Mouse (Mus musculus): Measurements from ENCODE around the gene Prlhr.
A peak's percentile ranks its signal among the peaks of the same experiment; 100 is the strongest.

The Prlhr gene

DNA sequence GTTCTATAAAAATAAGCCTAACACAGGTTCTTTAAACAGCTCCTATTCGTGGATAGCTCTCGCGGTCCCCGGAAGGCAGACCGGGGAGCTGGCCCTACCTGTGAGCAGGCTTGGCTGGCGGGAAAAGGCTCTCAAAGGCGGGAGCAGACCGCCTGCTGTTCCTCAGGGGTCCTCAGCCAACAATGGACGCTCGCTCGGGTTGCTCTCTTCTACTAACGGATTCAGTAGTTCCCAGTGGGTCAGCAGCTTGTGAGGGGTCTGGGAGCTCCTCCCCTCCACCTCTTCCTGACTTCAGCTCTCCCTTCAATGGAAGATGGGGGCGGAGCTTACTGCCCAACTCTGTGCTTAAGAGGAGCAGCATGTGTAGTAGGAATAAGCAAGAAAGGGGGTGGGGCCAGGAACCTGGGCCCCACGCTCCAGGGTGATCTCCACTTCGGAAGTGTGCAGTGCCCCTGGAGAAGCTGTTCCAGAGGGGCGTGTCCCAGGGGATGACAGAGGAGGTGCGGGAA, at the start of gene Prlhr:
Gene Prlhr (minus strand): TSS at position 51 of the 509 bp plus-strand sequence.
- peak; percentile 22 for DNase-seq

DNA sequence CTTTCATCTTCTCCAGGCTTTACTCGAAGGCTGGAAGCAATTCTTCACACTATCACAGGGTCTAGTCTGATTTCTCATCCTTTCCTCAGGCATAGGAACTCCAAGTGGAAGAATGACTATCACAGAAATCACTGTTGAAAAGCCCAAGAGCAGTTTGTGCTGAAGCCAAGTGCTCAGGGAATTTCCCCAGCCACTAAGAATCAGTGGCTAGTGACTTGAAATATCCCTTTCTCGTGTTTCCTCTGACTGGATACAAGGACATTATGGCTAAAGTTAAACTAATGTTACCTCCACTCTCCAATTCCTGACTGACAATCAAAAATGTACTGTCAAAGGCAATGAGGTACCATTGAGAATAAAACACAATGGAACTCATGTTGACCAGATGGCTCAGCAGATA, 47.0 kb upstream of the Prlhr start:
- no peak for DNase-seq

DNA sequence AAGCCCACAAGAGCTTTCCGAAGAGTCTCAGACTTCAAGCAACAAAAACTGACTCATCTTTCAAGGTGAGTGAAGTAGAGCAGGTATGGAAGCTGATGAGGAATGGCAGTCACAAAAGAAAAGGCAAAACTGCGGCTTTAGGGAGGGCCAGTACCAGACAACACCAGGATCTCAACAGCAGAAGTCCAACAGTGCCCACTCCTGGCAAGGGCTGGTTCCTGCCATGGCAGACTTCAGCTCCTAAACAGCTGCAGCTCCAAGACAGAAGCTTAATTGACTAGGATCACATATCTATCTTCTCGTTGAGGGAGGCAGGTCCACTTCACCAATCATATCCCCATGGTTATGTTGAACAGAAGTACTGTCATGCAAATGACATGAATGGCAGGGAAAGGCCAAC, 45.3 kb upstream of the Prlhr start:
- DNase-seq, result no peak

DNA sequence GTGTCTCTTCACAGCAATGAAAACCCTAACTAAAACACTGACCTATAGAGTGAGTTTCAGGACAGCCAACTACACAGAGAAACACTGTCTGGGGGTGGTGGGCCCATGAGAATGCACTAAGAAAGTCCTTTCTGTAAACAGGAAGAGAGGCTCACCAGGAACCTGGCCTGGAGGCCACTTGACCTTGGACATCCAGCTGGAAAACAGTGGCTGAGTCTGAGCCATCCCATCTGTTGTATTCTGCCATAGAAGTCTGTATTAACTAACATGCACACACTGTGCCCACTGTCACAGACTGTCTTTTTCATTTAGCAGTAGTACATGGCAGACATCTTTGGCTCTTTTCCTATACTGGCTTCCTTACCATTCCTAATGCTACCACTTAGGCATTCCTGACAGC, 32.1 kb upstream of the Prlhr start:
- no peak for DNase-seq

DNA sequence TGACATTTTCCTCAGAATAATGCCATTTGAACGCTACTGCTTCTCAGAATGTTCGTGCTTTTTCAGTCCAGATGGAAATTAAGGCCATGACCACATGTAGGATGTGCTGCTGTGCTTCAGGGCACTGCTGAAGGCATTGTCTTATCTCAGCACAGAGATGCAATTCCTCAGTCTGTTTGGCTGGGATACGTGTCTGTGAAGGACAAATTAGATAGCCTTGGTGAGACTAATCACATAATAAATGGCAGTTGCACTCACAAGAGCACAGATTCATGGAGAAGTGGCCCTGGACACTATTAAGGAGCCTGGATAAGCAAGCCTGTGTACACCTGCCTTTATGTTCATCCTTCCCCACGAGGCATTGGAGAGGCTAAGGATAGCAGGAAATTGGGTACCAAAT, 29.1 kb upstream of the Prlhr start:
- DNase-seq, result no peak

DNA sequence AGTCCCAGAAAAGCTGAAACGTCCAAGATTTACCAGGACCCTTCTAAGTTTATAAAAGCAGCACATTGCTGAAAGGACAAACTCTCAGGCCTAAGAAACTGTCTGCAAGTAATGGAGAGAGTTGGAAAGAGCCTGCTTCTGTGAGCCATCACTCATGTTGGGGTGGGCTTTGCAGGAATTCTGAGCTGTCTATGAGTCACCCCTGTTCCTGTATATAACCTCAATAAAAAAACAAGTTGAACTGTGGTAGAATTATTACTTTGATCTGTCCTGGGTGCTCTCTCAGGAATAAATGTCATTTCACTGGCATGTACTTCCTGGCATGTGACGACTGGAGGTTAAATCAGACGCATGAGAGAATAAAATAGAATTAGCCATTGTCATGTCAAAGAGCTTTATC, 27.7 kb upstream of the Prlhr start:
- DNase-seq, result no peak

DNA sequence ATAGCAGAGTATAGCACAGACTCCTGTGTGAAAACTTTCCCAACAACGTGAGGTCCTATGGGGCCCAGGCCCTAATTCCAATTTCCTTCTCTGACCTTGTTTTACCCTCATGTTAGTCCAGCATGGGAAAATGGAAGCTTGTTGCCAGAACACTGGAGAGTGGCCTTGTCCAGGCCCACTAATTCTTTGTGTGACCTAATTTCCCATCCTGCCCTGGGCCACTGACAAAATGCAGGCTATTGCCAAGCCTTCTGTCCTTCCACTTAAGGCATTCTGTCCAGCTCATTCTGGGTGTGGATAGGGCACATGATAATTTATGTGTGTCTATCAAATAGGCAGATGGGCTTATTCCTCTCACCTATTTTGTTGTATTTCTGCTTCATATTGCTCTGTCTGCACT, 21.5 kb upstream of the Prlhr start:
- no peak for DNase-seq

DNA sequence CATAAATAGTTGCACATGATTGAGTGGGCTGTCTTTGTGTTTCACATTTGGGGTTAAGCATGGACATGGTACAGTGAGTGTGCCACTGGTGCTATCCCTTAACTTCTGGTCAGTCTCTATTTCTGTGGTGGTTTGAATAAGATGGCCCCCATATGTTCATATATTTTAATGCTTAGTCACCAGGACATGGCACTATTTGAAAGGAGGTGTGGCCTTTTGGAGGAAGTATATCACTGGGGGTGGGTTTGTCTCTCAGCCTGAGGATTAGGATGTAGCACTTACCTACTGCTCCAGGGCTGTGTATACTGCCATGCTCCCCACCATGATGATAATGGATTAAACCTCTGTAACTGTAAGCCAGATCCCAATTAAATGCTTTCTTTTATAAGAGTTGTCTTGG, 17.2 kb upstream of the Prlhr start:
- DNase-seq, result no peak

DNA sequence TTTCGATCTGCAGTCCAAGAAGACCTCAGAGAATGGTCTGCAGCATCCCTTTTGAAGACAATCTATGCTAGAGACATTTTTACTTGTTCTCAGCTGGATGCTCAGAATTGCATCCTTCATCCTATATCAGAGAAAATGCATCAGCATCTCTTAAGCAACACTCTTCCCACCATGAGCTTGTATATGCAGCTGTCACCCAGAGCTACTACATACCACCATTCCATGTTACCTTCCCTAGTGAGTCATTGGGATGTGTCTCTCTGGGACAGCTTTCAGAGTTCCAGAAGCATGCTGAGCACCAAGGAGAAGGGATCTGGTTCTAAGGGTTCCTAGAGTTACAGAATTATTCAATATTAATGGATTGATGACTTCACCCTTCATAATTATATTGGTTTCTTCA, 10.8 kb upstream of the Prlhr start:
- no peak for DNase-seq

DNA sequence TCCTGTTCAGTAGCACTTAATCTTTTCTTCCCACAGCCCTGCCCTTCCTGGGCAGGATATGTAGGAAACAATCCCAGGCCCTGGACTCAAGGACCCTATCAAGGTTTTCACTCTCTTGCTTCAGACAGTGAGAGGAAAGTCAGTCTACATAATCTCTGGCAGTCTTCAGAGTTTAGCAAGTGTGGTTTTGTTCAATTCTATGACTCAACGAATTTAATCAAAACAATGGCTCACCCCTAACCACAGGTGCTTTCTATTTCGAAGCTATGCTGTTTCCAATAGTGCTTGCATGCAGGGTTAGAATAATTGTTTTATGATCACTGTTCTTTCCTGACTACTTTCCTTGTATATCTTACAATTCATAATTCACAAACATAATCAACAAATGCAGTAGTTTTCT, 9.7 kb upstream of the Prlhr start:
- no peak for DNase-seq

DNA sequence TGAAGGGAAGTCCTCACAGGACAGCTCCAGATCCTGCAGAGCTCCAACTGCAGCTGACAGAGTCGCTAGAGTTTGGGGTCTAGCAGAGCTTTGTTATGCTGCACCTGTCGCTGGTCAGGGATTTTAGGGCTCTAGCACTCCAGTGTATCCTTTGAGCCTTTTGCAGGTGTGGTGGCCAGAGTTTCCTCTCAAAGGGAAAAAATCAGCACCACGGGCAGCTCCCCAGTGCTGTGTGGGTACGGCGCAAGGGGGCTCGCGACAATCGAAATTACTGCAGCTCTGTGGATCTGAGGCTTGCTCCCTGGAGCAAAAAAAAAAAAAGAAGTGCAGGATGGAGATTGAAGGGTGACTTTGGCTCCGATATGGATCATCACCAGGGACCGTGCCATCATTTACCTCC, 742 bp upstream of the Prlhr start:
- peak; percentile 89 for DNase-seq

DNA sequence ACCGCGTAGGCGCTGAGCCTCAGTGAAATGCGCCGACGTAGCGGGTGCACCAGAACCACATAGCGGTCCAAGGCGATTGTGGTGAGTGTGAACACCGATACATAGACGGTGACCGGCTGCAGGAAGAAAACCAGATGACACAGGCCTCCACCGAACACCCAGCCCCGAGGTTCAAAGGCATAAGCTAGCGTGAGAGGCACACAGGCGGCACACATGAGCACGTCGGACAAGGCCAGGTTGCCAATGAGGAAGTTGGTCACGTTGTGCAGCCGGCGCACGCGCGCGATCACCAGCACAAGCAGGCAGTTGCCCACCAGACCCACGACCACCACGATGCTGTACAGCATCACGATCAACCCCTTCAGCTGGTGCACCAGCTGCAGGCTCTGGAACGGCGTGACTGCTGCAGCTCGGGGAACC, 506 bp downstream of the Prlhr start:
- DNase-seq, result peak; percentile 9

DNA sequence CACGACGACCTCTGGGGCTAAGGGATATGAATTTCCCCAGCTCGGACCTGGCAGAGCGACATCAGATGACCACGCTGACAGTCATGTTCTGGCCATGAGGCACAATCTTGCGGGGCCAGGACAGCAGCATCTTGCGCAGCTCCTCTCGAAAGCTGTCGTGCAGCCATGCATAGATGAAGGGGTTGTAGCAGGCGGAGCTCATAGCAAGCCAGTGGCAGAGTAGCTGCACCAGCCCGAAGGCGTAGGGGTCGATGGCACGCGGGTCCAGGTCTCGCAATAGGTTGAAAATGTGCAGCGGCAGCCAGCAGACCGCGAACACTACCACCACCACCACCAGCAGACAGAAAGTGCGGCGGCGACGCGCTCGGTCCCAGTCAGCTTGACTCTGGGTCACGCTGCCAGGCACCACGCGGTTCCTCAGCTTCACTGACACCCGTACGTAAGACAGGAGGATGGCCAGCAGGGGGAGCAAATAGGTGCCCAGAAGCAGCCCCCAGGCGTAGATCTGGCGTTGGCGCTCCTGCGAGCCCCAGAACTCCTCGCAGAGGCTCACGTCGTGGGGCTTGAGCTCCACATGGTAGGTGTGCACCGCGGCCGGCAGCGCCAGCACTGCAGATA, 1.0 kb downstream of the Prlhr start:
- peak; percentile 88 for DNase-seq

DNA sequence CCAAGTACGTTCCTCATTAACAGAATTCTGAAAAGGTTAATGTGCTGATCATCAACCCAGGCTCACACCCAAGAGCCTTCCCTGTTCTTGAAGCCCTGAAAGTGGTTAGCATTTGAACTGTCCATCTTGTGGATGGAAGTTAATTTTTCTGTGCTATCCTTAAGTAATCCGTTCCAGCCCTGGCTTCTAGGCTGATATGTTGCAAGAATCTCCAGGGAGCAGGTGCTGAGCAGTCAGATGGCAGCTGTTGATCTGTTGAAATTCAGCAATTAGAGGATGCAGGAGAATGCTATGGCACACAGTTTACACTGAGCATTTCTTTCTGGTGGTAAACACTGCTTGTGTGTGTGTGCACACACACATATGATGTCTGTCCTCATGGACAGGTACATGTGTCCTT, 2.4 kb downstream of the Prlhr start:
- DNase-seq, result no peak

DNA sequence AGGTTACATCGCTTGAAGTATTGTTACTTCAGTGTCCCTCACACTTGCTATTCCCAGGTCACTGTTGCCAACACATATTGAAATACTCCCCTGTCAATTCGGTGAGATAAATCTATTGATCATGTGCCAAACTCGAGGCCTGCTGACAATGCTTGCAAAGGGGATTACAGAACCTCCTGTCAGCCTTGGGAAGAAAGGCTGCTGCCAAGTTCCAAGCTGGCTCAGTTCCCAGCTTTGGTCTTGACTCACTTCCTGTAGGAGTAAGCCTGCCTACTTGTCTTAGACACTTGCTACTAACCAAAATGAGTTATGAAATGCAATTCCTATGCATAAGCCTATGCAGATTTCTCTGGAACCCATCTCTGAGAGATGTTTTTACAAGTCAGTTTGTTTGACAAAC, 4.2 kb downstream of the Prlhr start:
- DNase-seq, result no peak

DNA sequence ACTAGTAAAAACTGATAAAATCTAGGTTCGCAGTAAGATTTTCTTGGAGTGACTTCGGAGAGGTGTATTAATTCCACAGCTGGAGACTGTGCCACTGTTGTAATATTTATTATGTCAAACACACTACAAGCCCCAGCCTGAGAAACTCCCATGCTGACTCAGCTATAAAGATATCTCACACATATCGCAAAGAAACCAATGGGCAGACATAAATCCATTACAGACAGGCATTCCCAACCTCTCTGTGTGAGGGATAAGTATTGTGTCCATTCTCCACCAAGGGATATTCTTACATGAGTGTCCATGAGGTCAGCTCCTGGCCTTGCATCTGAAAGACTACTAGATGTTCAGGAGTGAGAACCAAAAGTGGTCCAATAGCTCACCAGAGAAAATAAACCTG, 4.7 kb downstream of the Prlhr start:
- DNase-seq, result no peak

DNA sequence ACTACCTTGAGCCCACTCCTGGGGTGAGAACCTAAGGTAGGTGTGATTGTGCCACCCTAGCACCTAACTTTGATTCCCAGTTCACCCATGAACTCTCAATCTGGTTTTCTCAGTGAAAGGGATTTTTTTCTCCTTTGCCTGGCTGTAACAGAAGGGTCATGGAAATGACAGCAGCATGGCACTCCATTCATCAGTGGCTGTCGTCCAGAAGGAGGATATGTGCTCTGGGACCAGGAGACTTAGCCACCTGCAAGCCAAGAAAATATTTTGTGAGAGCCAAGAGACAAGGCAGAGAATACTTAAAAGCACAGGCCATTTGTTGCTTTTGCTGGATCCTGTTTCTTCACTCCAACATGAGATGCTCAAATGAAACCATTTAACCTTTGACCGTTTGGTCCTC, 6.6 kb downstream of the Prlhr start:
- DNase-seq, result no peak

DNA sequence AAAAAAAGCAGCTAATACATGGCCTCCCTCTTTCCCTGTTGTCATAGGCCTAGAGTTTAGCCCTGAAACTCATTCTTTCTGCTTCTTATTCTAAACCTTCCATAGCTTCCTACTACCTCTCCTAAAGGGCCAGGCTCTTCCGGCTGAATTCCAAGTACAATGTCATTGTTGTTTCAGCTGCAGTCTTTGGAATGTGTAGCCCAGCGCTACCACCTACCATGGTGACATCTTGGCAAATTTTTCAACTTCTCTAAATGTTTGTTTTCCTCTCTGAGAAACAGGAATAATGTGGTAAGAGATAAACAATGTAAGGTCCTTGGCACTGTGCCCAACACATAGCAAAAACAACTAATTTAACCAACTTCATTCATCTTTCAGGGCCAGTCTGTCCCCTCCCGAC, 8.4 kb downstream of the Prlhr start:
- DNase-seq, result peak; percentile 26

DNA sequence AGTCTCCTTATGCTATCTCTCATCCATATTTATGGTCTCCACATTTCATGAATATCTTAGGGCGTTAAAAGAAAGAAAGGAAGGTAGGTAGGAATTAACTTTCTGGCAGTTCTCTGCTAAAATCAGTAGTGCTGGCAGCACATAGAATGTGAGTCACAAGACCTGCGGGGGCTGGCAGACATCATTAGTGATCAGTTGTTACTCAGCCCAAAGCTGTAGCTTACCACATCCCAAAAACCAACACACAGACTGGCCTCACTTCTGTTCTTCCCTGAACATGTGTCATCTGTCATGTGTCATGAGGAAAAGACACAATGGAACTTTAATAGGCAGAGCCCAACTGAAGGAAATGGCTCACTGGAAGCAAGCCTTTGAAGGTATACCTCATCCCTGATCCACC, 9.0 kb downstream of the Prlhr start:
- DNase-seq, result no peak

DNA sequence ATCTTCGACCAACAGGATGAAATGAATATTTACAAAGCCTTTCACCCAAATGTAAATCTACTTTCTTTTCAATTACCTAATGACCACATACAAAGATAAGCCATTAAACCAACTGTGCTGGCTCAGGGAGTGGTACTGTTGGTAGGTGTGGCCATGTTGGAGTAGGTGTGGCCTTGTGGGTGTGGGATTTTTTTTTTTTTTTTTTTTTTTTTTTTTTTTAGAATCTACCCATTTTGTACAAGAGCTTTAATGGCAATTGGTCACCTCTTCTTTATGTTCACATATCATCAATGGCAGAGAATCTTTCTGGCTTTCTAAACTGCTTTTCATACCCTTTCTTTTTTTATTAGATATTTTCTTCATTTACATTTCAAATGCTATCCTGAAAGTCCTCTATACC, 12.3 kb downstream of the Prlhr start:
- DNase-seq, result no peak

DNA sequence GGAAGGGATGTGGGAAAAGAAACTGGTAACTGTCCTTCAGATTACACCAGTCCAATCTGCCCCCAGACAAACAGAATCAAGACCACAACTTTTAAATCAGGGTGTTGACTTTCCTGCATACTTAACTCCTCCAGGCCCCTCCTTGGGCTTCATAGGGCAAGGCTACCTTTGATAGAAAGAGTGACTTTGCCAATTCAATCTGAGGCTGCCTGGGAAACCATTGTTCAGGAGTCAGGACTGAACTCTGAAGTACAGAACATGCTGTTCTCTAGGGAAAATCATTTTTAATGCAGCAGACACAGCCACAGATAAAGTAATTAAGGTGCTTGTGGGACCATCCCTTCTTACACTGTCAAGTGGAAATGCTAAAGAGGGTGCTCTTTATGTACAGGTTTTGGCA, 27.6 kb downstream of the Prlhr start:
- no peak for DNase-seq

DNA sequence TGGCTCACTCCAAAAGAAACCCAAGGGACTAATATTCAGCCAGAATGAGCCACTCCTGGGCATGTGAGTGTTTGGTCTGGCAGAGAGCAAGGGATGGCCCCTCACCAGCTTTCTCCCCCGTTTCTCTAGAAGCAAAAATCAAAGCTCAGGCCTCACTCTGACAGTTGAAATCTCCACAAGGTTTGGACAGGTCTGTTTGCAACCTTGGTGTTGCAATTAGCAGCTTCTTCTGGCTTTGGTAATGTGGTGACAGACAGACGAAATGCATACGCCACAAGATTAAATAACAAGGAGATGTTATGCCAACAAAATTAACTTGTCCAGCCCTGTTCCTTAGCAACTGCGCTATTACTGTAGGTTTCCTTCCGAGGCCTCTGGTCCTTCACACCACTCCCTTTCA, 28.0 kb downstream of the Prlhr start:
- DNase-seq, result no peak

DNA sequence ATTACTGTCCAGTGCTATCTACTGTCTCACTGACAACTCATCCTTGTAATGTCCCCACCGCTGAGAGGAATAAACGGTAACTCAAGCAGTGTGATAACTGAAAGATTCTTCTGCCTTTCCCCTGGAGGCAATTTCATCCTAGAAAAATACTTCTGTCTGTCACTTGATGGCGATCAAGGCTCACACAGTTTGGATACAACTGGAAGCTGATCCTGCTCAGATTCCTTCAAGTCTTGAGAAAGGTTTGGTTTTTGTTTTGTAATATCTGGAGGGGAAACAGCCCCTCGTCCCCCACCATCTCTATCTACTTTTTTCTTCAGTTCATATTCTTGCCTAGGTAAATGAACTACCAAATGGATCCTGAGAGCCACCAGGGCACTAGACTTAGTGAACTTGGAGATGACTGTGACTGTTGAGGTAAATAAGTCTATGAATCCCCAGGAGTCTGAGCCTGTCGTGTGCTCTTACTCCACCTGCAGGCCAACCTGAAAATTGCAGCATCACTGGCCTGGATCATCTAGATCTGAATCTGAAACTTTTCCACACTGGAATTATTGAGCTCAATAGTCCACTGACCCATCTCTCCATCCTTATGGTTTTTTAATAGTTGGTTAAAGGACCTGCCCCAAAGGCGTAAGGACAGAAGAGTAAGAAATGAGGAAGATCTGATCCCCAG, 30.4 kb downstream of the Prlhr start:
- DNase-seq, result peak; percentile 55

DNA sequence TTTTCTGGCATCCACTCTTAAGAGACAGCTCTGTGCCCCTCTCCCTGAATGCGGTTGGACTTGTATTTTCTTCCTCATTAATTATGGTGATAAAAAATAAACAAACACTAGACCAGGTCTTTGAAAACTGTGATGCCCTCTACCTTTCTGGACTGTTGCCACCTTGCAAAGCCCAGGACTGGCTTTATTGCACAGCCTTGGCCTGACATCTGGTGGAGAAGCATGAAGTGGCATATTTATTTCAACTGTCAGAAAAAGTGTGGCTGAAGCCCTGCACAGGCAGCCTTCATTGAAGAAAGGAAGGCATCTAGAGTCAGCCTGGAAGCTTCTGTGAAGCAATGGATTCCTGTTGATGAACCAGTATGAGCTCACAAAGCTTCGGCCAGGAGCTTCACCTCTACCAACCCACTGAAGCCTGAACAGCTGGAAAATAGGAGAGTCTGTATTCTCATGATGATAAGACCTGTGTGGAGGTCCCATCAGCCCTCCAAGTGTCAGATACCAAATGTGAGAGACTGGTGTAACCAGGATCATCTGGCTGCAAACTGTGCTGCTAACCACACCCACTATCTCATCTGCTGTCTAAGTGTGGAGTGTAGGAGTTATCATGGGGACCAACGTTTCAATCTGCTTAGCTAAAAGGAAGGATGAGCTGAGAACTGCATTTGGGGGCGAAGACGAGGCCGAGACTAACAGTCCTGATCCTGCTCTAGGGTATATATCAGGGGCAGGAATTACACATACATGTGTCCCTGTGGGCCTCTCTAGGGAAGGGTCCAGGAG, 35.6 kb downstream of the Prlhr start:
- no peak for DNase-seq

All from embryo, embryonic 11 days (tissue).